Mouse (Mus musculus) megakaryocyte, embryonic 14.5 days (primary cell): ENCODE measurements around the gene Arhgap27.

Source experiments
- FLI1 ChIP-seq: IDR thresholded peaks from 2 replicates; pipeline ENCODE4 v1.6.1; 2012; ENCODE audit warnings: low read length, inconsistent platforms, mixed read lengths
- GATA1 ChIP-seq: IDR thresholded peaks from 3 replicates; pipeline ENCODE4 v1.6.1; 2012; ENCODE audit warnings: mixed read lengths, low read length, inconsistent platforms, borderline replicate concordance

GRCm38 (mm10) chr11:103399986-103400385 is 36.5 kb upstream of the Arhgap27 start:
- TF ChIP-seq GATA1: no peak
- no peak for TF ChIP-seq FLI1
